Mouse (Mus musculus) hindbrain, embryonic 15.5 days (tissue): ENCODE data around the gene Mgst2. TPM values are rescaled to one million over a fixed set of nuclear protein-coding genes. Genes with fewer than 3 reads are reported as not detected.

ENCODE experiments used
- ATAC-seq: fragments of 200-750 bp; cut with Nextera tagmentation; 2 replicates; pipeline ENCODE4 v1.8.0; 2017; ENCODE audit warnings: low read depth, moderate number of reproducible peaks, moderate TSS enrichment; ENCODE audit not compliant: low FRiP score
- H3K27ac ChIP-seq: fragments of 300-500 bp; sonication (generic); replicated peaks from 2 replicates; pipeline ENCODE4 v1.5.1; 2015; ENCODE audit warnings: mild to moderate bottlenecking, inconsistent platforms
- H3K27me3 ChIP-seq: fragments of 300-500 bp; sonication (generic); 2 replicates; pipeline ENCODE4 v1.6.1; 2015; ENCODE audit warnings: control low read depth, inconsistent platforms
- H3K36me3 ChIP-seq: fragments of 300-500 bp; sonication (generic); 2 replicates; pipeline ENCODE4 v1.6.1; 2015; ENCODE audit warnings: control low read depth, inconsistent platforms
- H3K4me1 ChIP-seq: fragments of 300-500 bp; sonication (generic); replicated peaks from 2 replicates; pipeline ENCODE4 v1.6.1; 2015; ENCODE audit warnings: control low read depth, inconsistent platforms
- H3K4me2 ChIP-seq: fragments of 300-500 bp; sonication (generic); 2 replicates; pipeline ENCODE4 v1.6.1; 2015; ENCODE audit warnings: moderate library complexity, mild to moderate bottlenecking, inconsistent platforms
- H3K4me3 ChIP-seq: fragments of 300-500 bp; sonication (generic); 2 replicates; pipeline ENCODE4 v1.5.1; 2015; ENCODE audit warnings: mild to moderate bottlenecking, inconsistent platforms
- H3K9ac ChIP-seq: fragments of 300-500 bp; sonication (generic); 2 replicates; pipeline ENCODE4 v1.6.1; 2015; ENCODE audit warnings: inconsistent platforms
- H3K9me3 ChIP-seq: fragments of 300-500 bp; sonication (generic); 2 replicates; pipeline ENCODE4 v1.6.1; 2016; ENCODE audit warnings: control low read depth, inconsistent platforms
- WGBS: fragments of 180-500 bp; shearing (Covaris S2); methylation state at CpG from one replicate; pipeline ENCODE4 v1.1.7; 2015; 5-methylcytosine and 5-hydroxymethylcytosine counted together
- polyA plus RNA-seq: library from polyadenylated mRNA; unstranded; fragments of >200 nt; fragmentation: Nextera tagmentation; extraction: Ambion mirVana; gene quantifications from 2 replicates; pipeline ENCODE4 v1.2.1, GENCODE M21; 2015

Mgst2 gene
- polyA plus RNA-seq = 0.36 and 0.59 TPM in 2 replicates

DNA sequence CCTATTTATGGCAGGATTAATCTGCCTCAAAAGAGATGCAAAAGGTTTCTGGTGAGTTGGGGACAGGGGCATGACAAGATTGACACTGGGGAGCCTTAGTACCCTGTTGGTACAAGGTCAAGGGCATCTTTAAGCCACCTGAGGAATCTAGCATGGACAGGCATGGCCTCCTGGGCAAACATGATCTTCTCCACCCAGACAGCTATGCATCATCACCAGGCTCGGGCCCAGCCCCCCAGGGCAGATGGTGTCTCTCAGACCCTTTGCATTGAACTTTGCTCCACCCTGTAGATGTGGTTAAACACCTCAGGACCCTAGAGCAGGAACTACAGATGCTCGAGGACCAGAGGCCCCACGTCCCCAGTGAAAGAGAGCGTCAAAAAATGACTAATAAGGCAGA lies at the start of gene Mgst2:
TSS of gene Mgst2 (plus strand) at position 301 of the 400 bp plus-strand sequence.
- Histone ChIP-seq H3K4me3 (no peak within 1 kb of the TSS), H3K4me1 (no peaks in the 10 kb centered on the region), H3K9ac (no peak within 1 kb of the TSS), H3K9me3 (no peaks in the 10 kb centered on the region), H3K4me2 (no peak within 1 kb of the TSS), H3K27ac (no peak within 1 kb of the TSS), H3K36me3 (no peaks in the 10 kb centered on the region), H3K27me3 (no peaks in the 10 kb centered on the region)
- no peak for ATAC-seq
- 57% methylated on average over 4 of the region's 4 CpGs for WGBS

DNA sequence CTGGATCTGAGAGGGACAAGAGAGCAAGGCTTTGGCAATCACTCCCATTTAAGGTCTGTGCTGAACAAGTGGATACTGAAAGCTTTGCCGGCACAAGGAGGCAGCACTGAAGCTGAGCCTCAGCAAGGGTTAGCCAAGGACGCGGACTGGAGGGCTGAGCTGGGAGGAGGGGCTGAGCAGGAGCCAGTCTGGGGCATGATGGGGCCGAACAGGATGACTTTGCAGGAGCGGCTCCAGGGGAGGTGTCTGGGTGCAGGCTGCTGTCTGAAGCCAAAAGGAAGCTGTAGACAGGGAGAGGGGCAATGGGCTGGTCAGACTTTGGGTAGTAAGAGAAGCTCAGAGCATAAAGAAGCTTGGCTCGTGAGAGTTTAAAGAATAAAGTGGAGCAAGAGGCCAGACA lies 48.2 kb upstream of the Mgst2 start:
- no peak overlapping the region for H3K4me2 ChIP-seq
- WGBS = 13% methylated on average over 6 of the region's 6 CpGs
- H3K27me3 ChIP-seq = no peaks in the 10 kb centered on the region
- H3K4me1 ChIP-seq = 0 out of 2 replicates have a peak, but pooled peaks cover 3% of the 10 kb centered on the region
- H3K4me3 ChIP-seq = no peak overlapping the region
- H3K27ac ChIP-seq = no peak overlapping the region
- H3K36me3 ChIP-seq = no peaks in the 10 kb centered on the region
- peak; percentile 51; the same call in 1 of the 2 replicates for ATAC-seq
- H3K9ac ChIP-seq = no peak overlapping the region
- H3K9me3 ChIP-seq = no peaks in the 10 kb centered on the region

GRCm38 (mm10) chr3:51612398-51613356 lies 47.5 kb upstream of the Mgst2 start:
- Histone ChIP-seq H3K4me2 (no peak overlapping the region), H3K27ac (no peak overlapping the region), H3K4me1 (0 out of 2 replicates have a peak, but pooled peaks cover 3% of the 10 kb centered on the region), H3K27me3 (no peaks in the 10 kb centered on the region), H3K9ac (no peak overlapping the region), H3K4me3 (no peak overlapping the region), H3K9me3 (no peaks in the 10 kb centered on the region), H3K36me3 (no peaks in the 10 kb centered on the region)
- WGBS = 82% methylated on average over 10 of the region's 10 CpGs
- no peak for ATAC-seq

GRCm38 (mm10) chr3:51614278-51614677 lies 45.9 kb upstream of the Mgst2 start:
- ATAC-seq = peak; percentile 15; the same call in 1 of the 2 replicates
- H3K4me1 ChIP-seq = 0 out of 2 replicates have a peak, but pooled peaks cover 3% of the 10 kb centered on the region
- H3K9me3 ChIP-seq = no peaks in the 10 kb centered on the region
- WGBS = 81% methylated on average over 13 of the region's 13 CpGs
- no peak overlapping the region for H3K4me3 ChIP-seq
- H3K4me2 ChIP-seq = no peak overlapping the region
- H3K9ac ChIP-seq = no peak overlapping the region
- no peaks in the 10 kb centered on the region for H3K36me3 ChIP-seq
- no peaks in the 10 kb centered on the region for H3K27me3 ChIP-seq
- no peak overlapping the region for H3K27ac ChIP-seq

GRCm38 (mm10) chr3:51623956-51624355 lies 36.2 kb upstream of the Mgst2 start:
- H3K4me1 ChIP-seq = no peaks in the 10 kb centered on the region
- no peaks in the 10 kb centered on the region for H3K9me3 ChIP-seq
- WGBS = 87% methylated on average over 2 of the region's 2 CpGs
- H3K9ac ChIP-seq = no peak overlapping the region
- no peak overlapping the region for H3K4me3 ChIP-seq
- H3K4me2 ChIP-seq = no peak overlapping the region
- ATAC-seq = no peak
- no peaks in the 10 kb centered on the region for H3K27me3 ChIP-seq
- no peaks in the 10 kb centered on the region for H3K36me3 ChIP-seq
- H3K27ac ChIP-seq = no peak overlapping the region

- Histone ChIP-seq H3K9ac (no peak overlapping the region), H3K4me2 (no peak overlapping the region), H3K4me1 (no peaks in the 10 kb centered on the region), H3K4me3 (no peak overlapping the region), H3K27me3 (no peaks in the 10 kb centered on the region), H3K36me3 (no peaks in the 10 kb centered on the region), H3K9me3 (no peaks in the 10 kb centered on the region; the same call in 1 of the 2 replicates), H3K27ac (no peak overlapping the region)
- WGBS = 84% methylated on average over 3 of the region's 3 CpGs
- no peak for ATAC-seq
These were observed 32.4 kb upstream of the Mgst2 start for GRCm38 (mm10) chr3:51627741-51628140.

DNA sequence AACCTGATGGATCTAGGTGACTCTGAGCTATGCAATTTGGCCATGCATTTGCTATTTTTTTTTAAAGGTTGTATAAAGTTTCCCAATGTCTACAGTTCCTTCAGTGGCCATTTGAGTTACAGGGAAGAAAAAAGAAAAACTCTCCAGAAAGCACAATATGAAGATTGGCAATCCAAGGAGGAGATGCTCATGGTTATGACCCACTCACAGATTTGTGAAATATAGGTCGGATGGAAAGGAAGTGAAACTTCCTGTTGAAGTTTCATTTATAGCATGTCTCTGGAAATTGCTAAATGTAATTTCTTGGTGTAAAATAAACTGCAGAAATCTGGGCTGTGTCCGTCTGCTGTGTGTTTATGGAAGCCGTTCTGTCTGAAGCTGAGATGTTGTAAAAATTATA lies 31.2 kb upstream of the Mgst2 start:
- H3K36me3 ChIP-seq = no peaks in the 10 kb centered on the region
- H3K9me3 ChIP-seq = no peaks in the 10 kb centered on the region; the same call in 1 of the 2 replicates
- no peak overlapping the region for H3K27ac ChIP-seq
- 86% methylated on average over 3 of the region's 3 CpGs for WGBS
- no peak for ATAC-seq
- H3K27me3 ChIP-seq = no peaks in the 10 kb centered on the region
- no peak overlapping the region for H3K9ac ChIP-seq
- no peak overlapping the region for H3K4me3 ChIP-seq
- no peak overlapping the region for H3K4me2 ChIP-seq
- H3K4me1 ChIP-seq = no peaks in the 10 kb centered on the region

DNA sequence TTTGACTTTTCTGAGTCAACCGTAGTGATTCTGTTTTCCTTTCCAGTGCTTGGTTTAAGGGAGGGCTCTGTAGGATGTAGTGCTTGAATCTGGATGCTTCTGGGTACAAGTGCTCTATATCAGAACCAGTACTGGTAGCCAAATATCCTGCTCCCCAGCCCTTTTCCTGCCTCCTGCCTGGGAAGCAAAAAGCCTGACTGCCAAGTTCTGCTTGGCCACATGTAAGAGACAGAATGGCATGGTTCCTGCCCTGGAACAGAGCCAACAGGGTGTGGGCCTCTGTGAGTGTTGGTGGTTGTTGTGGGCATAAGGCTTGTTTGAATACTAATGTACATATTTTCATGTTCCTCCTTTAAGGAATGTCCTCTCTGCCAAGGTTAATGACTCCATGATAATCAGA lies 29.4 kb upstream of the Mgst2 start:
- H3K9me3 ChIP-seq = no peaks in the 10 kb centered on the region; the same call in 1 of the 2 replicates
- WGBS = 95% methylated on average over 1 of the region's 1 CpGs
- 0 out of 2 replicates have a peak, but pooled peaks cover 3% of the 10 kb centered on the region for H3K4me1 ChIP-seq
- no peak overlapping the region for H3K4me3 ChIP-seq
- H3K9ac ChIP-seq = no peak overlapping the region
- H3K27ac ChIP-seq = no peak overlapping the region
- H3K4me2 ChIP-seq = no peak overlapping the region
- no peaks in the 10 kb centered on the region for H3K27me3 ChIP-seq
- H3K36me3 ChIP-seq = no peaks in the 10 kb centered on the region
- no peak for ATAC-seq

DNA sequence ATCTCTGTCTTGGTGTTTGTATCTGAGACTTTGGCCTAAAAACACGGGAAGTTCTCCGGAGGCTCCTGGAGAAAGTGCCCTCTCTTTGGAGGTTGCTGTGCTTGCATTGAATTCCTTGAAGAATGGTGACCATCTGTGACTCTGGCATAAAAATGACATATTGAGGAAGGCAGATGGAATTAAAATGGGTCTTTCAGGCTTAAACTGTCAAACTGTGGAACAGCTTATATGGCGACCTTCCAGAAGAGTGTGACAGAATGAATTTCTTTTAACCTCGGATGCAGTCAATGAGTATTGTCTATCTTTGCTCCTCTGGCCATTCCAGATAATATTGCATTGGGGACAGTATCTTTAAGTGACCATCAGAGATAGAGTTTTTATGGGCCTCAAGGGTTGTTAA lies 28.2 kb upstream of the Mgst2 start:
- Histone ChIP-seq H3K9me3 (no peaks in the 10 kb centered on the region; the same call in 1 of the 2 replicates), H3K4me1 (0 out of 2 replicates have a peak, but pooled peaks cover 3% of the 10 kb centered on the region), H3K4me3 (no peak overlapping the region), H3K27me3 (no peaks in the 10 kb centered on the region), H3K27ac (no peak overlapping the region), H3K4me2 (no peak overlapping the region), H3K9ac (no peak overlapping the region), H3K36me3 (no peaks in the 10 kb centered on the region)
- no peak for ATAC-seq
- 86% methylated on average over 4 of the region's 4 CpGs for WGBS

- no peak overlapping the region for H3K4me2 ChIP-seq
- H3K27ac ChIP-seq = no peak overlapping the region
- 53% methylated on average over 1 of the region's 1 CpGs for WGBS
- H3K4me3 ChIP-seq = no peak overlapping the region
- 0 out of 2 replicates have a peak, but pooled peaks cover 3% of the 10 kb centered on the region for H3K4me1 ChIP-seq
- no peaks in the 10 kb centered on the region; the same call in 1 of the 2 replicates for H3K9me3 ChIP-seq
- no peaks in the 10 kb centered on the region for H3K36me3 ChIP-seq
- H3K27me3 ChIP-seq = no peaks in the 10 kb centered on the region
- no peak overlapping the region for H3K9ac ChIP-seq
- no peak for ATAC-seq
These were observed 25.7 kb upstream of the Mgst2 start for GRCm38 (mm10) chr3:51634451-51634850.

DNA sequence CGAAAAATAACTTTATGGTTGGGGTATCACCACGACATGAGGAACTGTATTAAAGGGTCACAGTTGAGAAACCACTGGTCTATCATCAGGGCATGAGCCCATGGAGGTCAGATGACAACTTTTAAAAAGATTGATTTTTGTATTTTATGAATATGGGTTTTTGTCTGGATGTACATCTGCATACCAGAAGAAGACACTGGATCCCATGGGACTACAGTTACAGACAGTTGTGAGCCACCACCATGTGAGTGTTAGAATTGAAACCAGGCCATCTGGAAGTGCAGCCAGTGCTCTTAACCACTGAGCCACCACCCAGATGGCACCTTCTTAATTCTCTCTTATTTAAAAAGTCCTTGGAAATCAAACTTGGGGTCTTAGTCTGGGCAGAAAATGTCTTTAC lies 24.2 kb upstream of the Mgst2 start:
- WGBS = 89% methylated on average over 2 of the region's 2 CpGs

GRCm38 (mm10) chr3:51636700-51637099 lies 23.5 kb upstream of the Mgst2 start:
- 0 out of 2 replicates have a peak, but pooled peaks cover 3% of the 10 kb centered on the region for H3K4me1 ChIP-seq
- H3K27me3 ChIP-seq = no peaks in the 10 kb centered on the region
- H3K9me3 ChIP-seq = no peaks in the 10 kb centered on the region
- no peak overlapping the region for H3K27ac ChIP-seq
- H3K4me3 ChIP-seq = no peak overlapping the region
- 88% methylated on average over 20 of the region's 20 CpGs for WGBS
- no peak overlapping the region for H3K4me2 ChIP-seq
- ATAC-seq = no peak
- H3K9ac ChIP-seq = no peak overlapping the region
- H3K36me3 ChIP-seq = no peaks in the 10 kb centered on the region

More for the DNA sequence above, 24.2 kb upstream of the Mgst2 start:
- H3K27ac ChIP-seq = no peak overlapping the region
- ATAC-seq = no peak
- H3K4me1 ChIP-seq = 0 out of 2 replicates have a peak, but pooled peaks cover 3% of the 10 kb centered on the region
- H3K9ac ChIP-seq = no peak overlapping the region
- no peaks in the 10 kb centered on the region for H3K36me3 ChIP-seq
- no peak overlapping the region for H3K4me2 ChIP-seq
- no peaks in the 10 kb centered on the region; the same call in 1 of the 2 replicates for H3K9me3 ChIP-seq
- no peaks in the 10 kb centered on the region for H3K27me3 ChIP-seq
- H3K4me3 ChIP-seq = no peak overlapping the region
